Mouse (Mus musculus): ENCODE data around the gene Crk. TPM values are rescaled to one million over a fixed set of nuclear protein-coding genes. Genes with fewer than 3 reads are reported as not detected.

Gene Crk
- polyA plus RNA-seq, 2 experiments, result 20.1 to 24.5 TPM

- WGBS (ENCODE audit: insufficient replicate concordance), result 79% methylated on average over 5 of the region's 5 CpGs
- DNase-seq (ENCODE audit: low read depth in 3 of 3, low spot score in 3 of 3), result no peak
- Histone ChIP-seq H3K27ac (no peak overlapping the region), H3K36me3 (replicated peaks; ENCODE audit: control insufficient read depth, insufficient read depth, low read depth) (no peaks in the 10 kb centered on the region; the same call in 1 of the 2 replicates), H3K9ac (replicated peaks) (no peak overlapping the region), H3K4me2 (ENCODE audit: low read depth) (no peak overlapping the region), H3K4me3 (ENCODE audit: insufficient read depth in 1 of 2, low read depth in 2 of 2, low read length in 2 of 2) (no peak overlapping the region), H3K27me3 (ENCODE audit: control insufficient read depth, insufficient read depth, low read length) (no peaks in the 10 kb centered on the region), H3K9me3 (ENCODE audit: control insufficient read depth, low read length) (no peaks in the 10 kb centered on the region), H3K4me1 (replicated peaks; ENCODE audit: control insufficient read depth in 2 of 2, insufficient read depth in 2 of 2, low read length in 1 of 2) (peaks cover 8 to 16% of the 10 kb centered on the region in 2 experiments)
- TF ChIP-seq EP300 (IDR thresholded peaks at IDR 0.05; ENCODE audit: low read depth) (no peak), CTCF (IDR thresholded peaks at IDR 0.05; ENCODE audit: low read depth) (no peak)
- ATAC-seq (ENCODE audit: insufficient read depth), result no peak
Measured at GRCm38 (mm10) chr11:75632921-75633320, 46.1 kb upstream of the Crk start.

- no peak for TF ChIP-seq CTCF (IDR thresholded peaks at IDR 0.05; ENCODE audit: low read depth)
- no peak for TF ChIP-seq EP300 (IDR thresholded peaks at IDR 0.05; ENCODE audit: low read depth)
- Histone ChIP-seq H3K4me3 (ENCODE audit: insufficient read depth in 1 of 2, low read depth in 2 of 2, low read length in 2 of 2) (no peak overlapping the region), H3K9ac (replicated peaks) (no peak overlapping the region), H3K4me2 (ENCODE audit: low read depth) (no peak overlapping the region), H3K27ac (no peak overlapping the region), H3K4me1 (replicated peaks; ENCODE audit: control insufficient read depth in 2 of 2, insufficient read depth in 2 of 2, low read length in 1 of 2) (peaks cover 8 to 18% of the 10 kb centered on the region in 2 experiments), H3K9me3 (ENCODE audit: control insufficient read depth, low read length) (no peaks in the 10 kb centered on the region), H3K27me3 (ENCODE audit: control insufficient read depth, insufficient read depth, low read length) (no peaks in the 10 kb centered on the region), H3K36me3 (replicated peaks; ENCODE audit: control insufficient read depth, insufficient read depth, low read depth) (no peaks in the 10 kb centered on the region; the same call in 1 of the 2 replicates)
- no peak for ATAC-seq (ENCODE audit: insufficient read depth)
- no peak for DNase-seq (ENCODE audit: low read depth in 3 of 3, low spot score in 3 of 3)
- WGBS (ENCODE audit: insufficient replicate concordance), result 69% methylated on average over 3 of the region's 3 CpGs
Measured at GRCm38 (mm10) chr11:75634801-75635200, 44.3 kb upstream of the Crk start.

- 63% methylated on average over 11 of the region's 11 CpGs for WGBS (ENCODE audit: insufficient replicate concordance)
- no peak for DNase-seq (ENCODE audit: low read depth in 3 of 3, low spot score in 3 of 3)
- H3K4me1 ChIP-seq (replicated peaks; ENCODE audit: control insufficient read depth in 2 of 2, insufficient read depth in 2 of 2, low read length in 1 of 2), result peaks cover 4 to 14% of the 10 kb centered on the region in 2 experiments; a peak in 3 of 4 replicates
- no peak overlapping the region for H3K27ac ChIP-seq
- H3K9ac ChIP-seq (replicated peaks), result no peak overlapping the region
- no peak overlapping the region for H3K4me3 ChIP-seq (ENCODE audit: insufficient read depth in 1 of 2, low read depth in 2 of 2, low read length in 2 of 2)
- no peak overlapping the region for H3K4me2 ChIP-seq (ENCODE audit: low read depth)
- H3K27me3 ChIP-seq (ENCODE audit: control insufficient read depth, insufficient read depth, low read length), result no peaks in the 10 kb centered on the region
- H3K36me3 ChIP-seq (replicated peaks; ENCODE audit: control insufficient read depth, insufficient read depth, low read depth), result no peaks in the 10 kb centered on the region; the same call in 1 of the 2 replicates
- no peak for ATAC-seq (ENCODE audit: insufficient read depth)
- no peaks in the 10 kb centered on the region for H3K9me3 ChIP-seq (ENCODE audit: control insufficient read depth, low read length)
- TF ChIP-seq EP300 (IDR thresholded peaks at IDR 0.05; ENCODE audit: low read depth), result no peak
- no peak for TF ChIP-seq CTCF (IDR thresholded peaks at IDR 0.05; ENCODE audit: low read depth)
Measured at GRCm38 (mm10) chr11:75635315-75635714, 43.7 kb upstream of the Crk start.

- 82% methylated on average over 5 of the region's 5 CpGs for WGBS (ENCODE audit: insufficient replicate concordance)
- TF ChIP-seq EP300 (IDR thresholded peaks at IDR 0.05; ENCODE audit: low read depth) (no peak), CTCF (IDR thresholded peaks at IDR 0.05; ENCODE audit: low read depth) (no peak)
- Histone ChIP-seq H3K4me2 (ENCODE audit: low read depth) (no peak overlapping the region), H3K4me3 (ENCODE audit: insufficient read depth in 1 of 2, low read depth in 2 of 2, low read length in 2 of 2) (no peak overlapping the region), H3K27me3 (ENCODE audit: control insufficient read depth, insufficient read depth, low read length) (no peaks in the 10 kb centered on the region), H3K27ac (no peak overlapping the region), H3K9ac (replicated peaks) (no peak overlapping the region), H3K9me3 (ENCODE audit: control insufficient read depth, low read length) (no peaks in the 10 kb centered on the region), H3K4me1 (replicated peaks; ENCODE audit: control insufficient read depth in 2 of 2, insufficient read depth in 2 of 2, low read length in 1 of 2) (no peaks in the 10 kb centered on the region), H3K36me3 (replicated peaks; ENCODE audit: control insufficient read depth, insufficient read depth, low read depth) (no peaks in the 10 kb centered on the region; the same call in 1 of the 2 replicates)
- DNase-seq (ENCODE audit: low read depth in 3 of 3, low spot score in 3 of 3) (no peak), ATAC-seq (ENCODE audit: insufficient read depth) (no peak)
Measured at GRCm38 (mm10) chr11:75643323-75643722, 35.7 kb upstream of the Crk start.

GRCm38 (mm10) chr11:75644684-75645083 is 34.4 kb upstream of the Crk start:
- DNase-seq (ENCODE audit: low read depth in 3 of 3, low spot score in 3 of 3), result no peak
- Histone ChIP-seq H3K4me2 (ENCODE audit: low read depth) (no peak overlapping the region), H3K27ac (no peak overlapping the region), H3K36me3 (replicated peaks; ENCODE audit: control insufficient read depth, insufficient read depth, low read depth) (no peaks in the 10 kb centered on the region; the same call in 1 of the 2 replicates), H3K27me3 (ENCODE audit: control insufficient read depth, insufficient read depth, low read length) (no peaks in the 10 kb centered on the region), H3K4me3 (ENCODE audit: insufficient read depth in 1 of 2, low read depth in 2 of 2, low read length in 2 of 2) (no peak overlapping the region), H3K4me1 (replicated peaks; ENCODE audit: control insufficient read depth in 2 of 2, insufficient read depth in 2 of 2, low read length in 1 of 2) (peaks cover 3 to 8% of the 10 kb centered on the region in 2 experiments; a peak in 3 of 4 replicates), H3K9ac (replicated peaks) (no peak overlapping the region), H3K9me3 (ENCODE audit: control insufficient read depth, low read length) (no peaks in the 10 kb centered on the region)
- no peak for TF ChIP-seq CTCF (IDR thresholded peaks at IDR 0.05; ENCODE audit: low read depth)
- TF ChIP-seq EP300 (IDR thresholded peaks at IDR 0.05; ENCODE audit: low read depth), result no peak
- ATAC-seq (ENCODE audit: insufficient read depth), result no peak
- 30% methylated on average over 9 of the region's 9 CpGs for WGBS (ENCODE audit: insufficient replicate concordance)

Measured in liver, embryonic 14.5 days (tissue).